Mouse (Mus musculus) limb, embryonic 15.5 days (tissue): Measurements from ENCODE around the gene Sphk1. TPM values are rescaled to one million over a fixed set of nuclear protein-coding genes. Genes with fewer than 3 reads are reported as not detected.

ENCODE experiments used
- ATAC-seq: fragments of 200-750 bp; cut with Nextera tagmentation; 2 replicates; pipeline ENCODE4 v1.8.0; 2017; ENCODE audit warnings: low read depth, moderate TSS enrichment; ENCODE audit not compliant: insufficient number of reproducible peaks, low FRiP score, low TSS enrichment
- H3K27ac ChIP-seq: fragments of 300-500 bp; sonication (generic); 2 replicates; pipeline ENCODE4 v1.5.1; 2015; ENCODE audit warnings: moderate library complexity, mild to moderate bottlenecking, inconsistent platforms
- H3K27me3 ChIP-seq: fragments of 300-500 bp; sonication (generic); 2 replicates; pipeline ENCODE4 v1.6.1; 2015; ENCODE audit warnings: inconsistent platforms
- H3K36me3 ChIP-seq: fragments of 300-500 bp; sonication (generic); 2 replicates; pipeline ENCODE4 v1.6.1; 2015; ENCODE audit warnings: inconsistent platforms
- H3K4me1 ChIP-seq: fragments of 300-500 bp; sonication (generic); 2 replicates; pipeline ENCODE4 v1.6.1; 2015; ENCODE audit warnings: inconsistent platforms
- H3K4me2 ChIP-seq: fragments of 300-500 bp; sonication (generic); 2 replicates; pipeline ENCODE4 v1.6.1; 2015; ENCODE audit warnings: mild to moderate bottlenecking, inconsistent platforms
- H3K4me3 ChIP-seq: fragments of 300-500 bp; sonication (generic); 2 replicates; pipeline ENCODE4 v1.5.1; 2015; ENCODE audit warnings: mild to moderate bottlenecking, inconsistent platforms
- H3K9ac ChIP-seq: fragments of 300-500 bp; sonication (generic); 2 replicates; pipeline ENCODE4 v1.6.1; 2015; ENCODE audit warnings: inconsistent platforms
- H3K9me3 ChIP-seq: fragments of 300-500 bp; sonication (generic); 2 replicates; pipeline ENCODE4 v1.6.1; 2016; ENCODE audit warnings: inconsistent platforms
- WGBS: fragments of 180-500 bp; shearing (Covaris S2); methylation state at CpG from one replicate; pipeline ENCODE4 v1.1.7; 2015; 5-methylcytosine and 5-hydroxymethylcytosine counted together
- polyA plus RNA-seq: library from polyadenylated mRNA; unstranded; fragments of >200 nt; fragmentation: Nextera tagmentation; extraction: Ambion mirVana; gene quantifications from 2 replicates; pipeline ENCODE4 v1.2.1, GENCODE M21; 2015

Gene Sphk1
- polyA plus RNA-seq, 1 experiment from 2014 or later: 7.7 TPM

- Histone ChIP-seq H3K27me3 (no peaks in the 10 kb centered on the region), H3K27ac (no peak overlapping the region), H3K4me2 (no peak overlapping the region), H3K36me3 (peaks cover 63% of the 10 kb centered on the region), H3K9me3 (no peaks in the 10 kb centered on the region), H3K4me1 (peaks cover 19% of the 10 kb centered on the region), H3K9ac (no peak overlapping the region), H3K4me3 (no peak overlapping the region)
- no peak for ATAC-seq
- 88% methylated on average over 17 of the region's 17 CpGs for WGBS
Observed at GRCm38 (mm10) chr11:116547296-116548060, 16.8 kb downstream of the Sphk1 start.

- Histone ChIP-seq H3K4me2 (no peak overlapping the region), H3K27ac (no peak overlapping the region), H3K27me3 (no peaks in the 10 kb centered on the region), H3K9ac (no peak overlapping the region), H3K36me3 (peaks cover 50% of the 10 kb centered on the region), H3K4me1 (peaks cover 20% of the 10 kb centered on the region), H3K9me3 (no peaks in the 10 kb centered on the region), H3K4me3 (no peak overlapping the region)
- ATAC-seq: no peak
- WGBS: 93% methylated on average over 9 of the region's 9 CpGs
Observed at GRCm38 (mm10) chr11:116548780-116549179, 18.1 kb downstream of the Sphk1 start.

- Histone ChIP-seq H3K4me1 (peaks cover 24% of the 10 kb centered on the region), H3K27ac (no peak overlapping the region), H3K4me3 (no peak overlapping the region), H3K36me3 (peaks cover 43% of the 10 kb centered on the region), H3K4me2 (no peak overlapping the region), H3K27me3 (no peaks in the 10 kb centered on the region), H3K9me3 (no peaks in the 10 kb centered on the region), H3K9ac (no peak overlapping the region)
- 85% methylated on average over 11 of the region's 11 CpGs for WGBS
- ATAC-seq: no peak
Observed at GRCm38 (mm10) chr11:116549273-116550038, 18.7 kb downstream of the Sphk1 start.

- H3K4me2 ChIP-seq: no peak overlapping the region
- no peak overlapping the region for H3K9ac ChIP-seq
- 47% methylated on average over 7 of the region's 7 CpGs for WGBS
Observed at GRCm38 (mm10) chr11:116550748-116551147, 20.0 kb downstream of the Sphk1 start.

GRCm38 (mm10) chr11:116552194-116552593 lies 21.5 kb downstream of the Sphk1 start:
- Histone ChIP-seq H3K9ac (no peak overlapping the region), H3K27ac (no peak overlapping the region), H3K4me1 (peaks cover 34% of the 10 kb centered on the region), H3K4me2 (no peak overlapping the region), H3K4me3 (no peak overlapping the region), H3K9me3 (no peaks in the 10 kb centered on the region), H3K36me3 (peaks cover 17% of the 10 kb centered on the region), H3K27me3 (no peaks in the 10 kb centered on the region)
- no peak for ATAC-seq
- 48% methylated on average over 1 of the region's 1 CpGs for WGBS

More at GRCm38 (mm10) chr11:116550748-116551147, 20.0 kb downstream of the Sphk1 start:
- H3K9me3 ChIP-seq: no peaks in the 10 kb centered on the region
- peaks cover 25% of the 10 kb centered on the region for H3K4me1 ChIP-seq
- no peak for ATAC-seq
- no peaks in the 10 kb centered on the region for H3K27me3 ChIP-seq
- 0 out of 2 replicates have a peak overlapping the region, but pooled peaks have one; percentile 47 for H3K27ac ChIP-seq
- peaks cover 30% of the 10 kb centered on the region for H3K36me3 ChIP-seq
- no peak overlapping the region for H3K4me3 ChIP-seq

- 46% methylated on average over 12 of the region's 12 CpGs for WGBS
- no peaks in the 10 kb centered on the region for H3K9me3 ChIP-seq
- H3K36me3 ChIP-seq: no peaks in the 10 kb centered on the region
- no peak for ATAC-seq
- H3K27me3 ChIP-seq: no peaks in the 10 kb centered on the region
- H3K9ac ChIP-seq: no peak overlapping the region
- H3K4me2 ChIP-seq: no peak overlapping the region
- no peak overlapping the region for H3K4me3 ChIP-seq
- H3K27ac ChIP-seq: no peak overlapping the region
- H3K4me1 ChIP-seq: peaks cover 40% of the 10 kb centered on the region
Observed at GRCm38 (mm10) chr11:116554171-116554878, 23.6 kb downstream of the Sphk1 start.

GRCm38 (mm10) chr11:116555572-116555971 lies 24.8 kb downstream of the Sphk1 start:
- Histone ChIP-seq H3K4me2 (no peak overlapping the region), H3K4me1 (peaks cover 35% of the 10 kb centered on the region), H3K27ac (no peak overlapping the region), H3K9ac (no peak overlapping the region), H3K4me3 (no peak overlapping the region), H3K36me3 (no peaks in the 10 kb centered on the region), H3K9me3 (no peaks in the 10 kb centered on the region), H3K27me3 (no peaks in the 10 kb centered on the region)
- WGBS: 65% methylated on average over 1 of the region's 1 CpGs
- ATAC-seq: no peak

- Histone ChIP-seq H3K36me3 (no peaks in the 10 kb centered on the region), H3K4me2 (no peak overlapping the region), H3K4me3 (no peak overlapping the region), H3K27me3 (no peaks in the 10 kb centered on the region), H3K27ac (0 out of 2 replicates have a peak overlapping the region, but pooled peaks have one; percentile 14), H3K9me3 (no peaks in the 10 kb centered on the region), H3K9ac (no peak overlapping the region), H3K4me1 (peaks cover 28% of the 10 kb centered on the region; the same call in 1 of the 2 replicates)
- no peak for ATAC-seq
- WGBS: 46% methylated on average over 6 of the region's 6 CpGs
Observed at GRCm38 (mm10) chr11:116556308-116556707, 25.6 kb downstream of the Sphk1 start.

GRCm38 (mm10) chr11:116565283-116566041 lies 34.7 kb downstream of the Sphk1 start:
- Histone ChIP-seq H3K4me1 (no peaks in the 10 kb centered on the region), H3K9ac (no peak overlapping the region), H3K36me3 (peaks cover 8% of the 10 kb centered on the region; the same call in 1 of the 2 replicates), H3K4me3 (no peak overlapping the region), H3K27ac (no peak overlapping the region), H3K9me3 (no peaks in the 10 kb centered on the region), H3K27me3 (no peaks in the 10 kb centered on the region), H3K4me2 (no peak overlapping the region)
- ATAC-seq: no peak
- WGBS: 42% methylated on average over 7 of the region's 7 CpGs

GRCm38 (mm10) chr11:116567531-116567930 lies 36.8 kb downstream of the Sphk1 start:
- 0 out of 2 replicates have a peak, but pooled peaks cover 5% of the 10 kb centered on the region for H3K4me1 ChIP-seq
- no peak for ATAC-seq
- 70% methylated on average over 8 of the region's 8 CpGs for WGBS
- peaks cover 8% of the 10 kb centered on the region; the same call in 1 of the 2 replicates for H3K36me3 ChIP-seq
- no peak overlapping the region for H3K4me3 ChIP-seq
- no peaks in the 10 kb centered on the region for H3K9me3 ChIP-seq
- H3K4me2 ChIP-seq: no peak overlapping the region
- H3K9ac ChIP-seq: no peak overlapping the region
- no peaks in the 10 kb centered on the region for H3K27me3 ChIP-seq
- H3K27ac ChIP-seq: no peak overlapping the region

- 71% methylated on average over 7 of the region's 7 CpGs for WGBS
- no peak overlapping the region for H3K9ac ChIP-seq
- no peak overlapping the region for H3K4me2 ChIP-seq
- no peaks in the 10 kb centered on the region for H3K9me3 ChIP-seq
- no peak overlapping the region for H3K27ac ChIP-seq
- H3K36me3 ChIP-seq: no peaks in the 10 kb centered on the region
- H3K4me1 ChIP-seq: peaks cover 21% of the 10 kb centered on the region
- H3K27me3 ChIP-seq: no peaks in the 10 kb centered on the region
- H3K4me3 ChIP-seq: no peak overlapping the region
- ATAC-seq: no peak
Observed at GRCm38 (mm10) chr11:116570821-116571220, 40.1 kb downstream of the Sphk1 start.
